Mouse (Mus musculus) MEL (cell line): ENCODE data around the gene Rora.

Experiments
- CTCF ChIP-seq, 3 experiments: IDR thresholded peaks in 2 of 3; conservative IDR thresholded peaks in 1 of 3; 2 replicates each; pipeline ENCODE4 v1.5.1; 2011 to 2012; ENCODE audit warnings: low read length in 3 of 3, low read depth in 2 of 3, mild to moderate bottlenecking in 2 of 3, improper control_type of control experiment in 1 of 3, inconsistent platforms in 1 of 3, mixed read lengths in 1 of 3, moderate library complexity in 1 of 3; ENCODE audit not compliant: control insufficient read depth in 1 of 3, insufficient read depth in 1 of 3, poor library complexity in 1 of 3, severe bottlenecking in 1 of 3
- E2F4 ChIP-seq: IDR thresholded peaks from 2 replicates; pipeline ENCODE4 v1.6.1; 2011; ENCODE audit warnings: low read depth, low read length, improper control_type of control experiment, borderline replicate concordance
- ETS1 ChIP-seq: IDR thresholded peaks from 2 replicates; pipeline ENCODE4 v1.6.1; 2012; ENCODE audit warnings: low read depth, mild to moderate bottlenecking, inconsistent platforms, low read length, improper control_type of control experiment, moderate library complexity
- GABPA ChIP-seq: IDR thresholded peaks from 2 replicates; pipeline ENCODE4 v1.6.1; 2012; ENCODE audit warnings: low read depth, mild to moderate bottlenecking, inconsistent platforms, low read length, improper control_type of control experiment, moderate library complexity
- NRF1 ChIP-seq: IDR thresholded peaks from 2 replicates; pipeline ENCODE4 v1.6.1; 2014; ENCODE audit warnings: low read depth, mild to moderate bottlenecking, inconsistent platforms, low read length, improper control_type of control experiment, moderate library complexity; ENCODE audit not compliant: poor library complexity, insufficient read depth, severe bottlenecking
- POLR2A ChIP-seq, 2 experiments: IDR thresholded peaks; 2 replicates each; pipeline ENCODE4 v1.6.1; 2011 to 2012; ENCODE audit warnings: low read length in 2 of 2, mild to moderate bottlenecking in 2 of 2, control low read depth in 1 of 2, improper control_type of control experiment in 1 of 2, low read depth in 1 of 2, moderate library complexity in 1 of 2; ENCODE audit not compliant: control insufficient read depth in 1 of 2, insufficient read depth in 1 of 2, poor library complexity in 1 of 2
- RCOR1 ChIP-seq: IDR thresholded peaks from 2 replicates; pipeline ENCODE4 v1.6.1; 2012; ENCODE audit warnings: low read depth, mild to moderate bottlenecking, inconsistent platforms, low read length, improper control_type of control experiment
- TCF12 ChIP-seq: IDR thresholded peaks from 2 replicates; pipeline ENCODE4 v1.6.1; 2014; ENCODE audit warnings: low read depth, mild to moderate bottlenecking, inconsistent platforms, low read length, improper control_type of control experiment, moderate library complexity
- ZC3H11A ChIP-seq: IDR thresholded peaks from 2 replicates; pipeline ENCODE4 v1.6.1; 2012; ENCODE audit warnings: low read depth, mild to moderate bottlenecking, inconsistent platforms, low read length, improper control_type of control experiment

DNA sequence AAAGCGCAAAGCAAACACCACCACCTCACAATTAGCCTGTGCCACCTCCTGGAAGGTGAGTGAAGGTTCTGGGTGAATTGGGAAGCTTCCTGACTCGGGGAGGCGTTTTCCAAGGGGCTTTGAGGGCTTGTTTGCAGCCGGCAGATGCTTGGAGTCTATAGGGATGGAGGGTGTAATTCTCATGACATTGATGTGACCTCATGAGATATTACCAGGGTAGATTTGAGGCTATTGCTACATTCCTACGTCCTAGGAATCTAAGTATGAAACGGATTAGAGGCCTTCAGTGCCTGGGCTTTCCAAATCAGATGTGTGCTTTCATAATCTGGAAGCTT is 3.2 kb downstream of the Rora start:
- TF ChIP-seq E2F4 = no peak
- no peak for TF ChIP-seq RCOR1
- no peak for TF ChIP-seq GABPA
- no peak for TF ChIP-seq POLR2A (IDR thresholded peaks at IDR 0.05; ENCODE audit: control insufficient read depth in 1 of 2, insufficient read depth in 1 of 2, low read depth in 1 of 2, low read length in 2 of 2, poor library complexity in 1 of 2)
- no peak for TF ChIP-seq CTCF (IDR thresholded peaks at IDR 0.05 in 2 of 3, conservative IDR thresholded peaks at IDR 0.05 in 1 of 3; ENCODE audit: control insufficient read depth in 1 of 3, insufficient read depth in 1 of 3, low read depth in 2 of 3, low read length in 3 of 3, poor library complexity in 1 of 3, severe bottlenecking in 1 of 3)
- no peak for TF ChIP-seq ZC3H11A
- no peak for TF ChIP-seq ETS1
- TF ChIP-seq NRF1 = no peak
- no peak for TF ChIP-seq TCF12
